In genomic region chrX:81070210-81070803, GRCm38 (mm10) we compare ENCODE assay signal across 8 mouse cellular contexts. TPM values are rescaled to one million over a fixed set of nuclear protein-coding genes. Genes with fewer than 3 reads are reported as not detected.
DNase-seq lines count a peak whose midpoint lies in the region; ATAC-seq and TF ChIP-seq lines count a peak whose summit lies in the region.

Tmem47 (plus strand) TSS chrX:81070698.

- TF ChIP-seq CTCF in heart, postnatal 0 days (IDR thresholded peaks at IDR 0.05; ENCODE audit: low read depth), result no peak
- no peak for TF ChIP-seq CTCF in olfactory bulb, adult 2 months (IDR thresholded peaks at IDR 0.05; ENCODE audit: insufficient read depth, low read depth, low read length)

- DNase-seq in ES-CJ7 (ENCODE audit: low read depth, low spot score), result peak; percentile 70
- peak; percentile 35 for DNase-seq in cerebellum, adult 11 months
- peak; percentile 63 for DNase-seq in heart, postnatal 0 days (ENCODE audit: low spot score)
- peak; percentile 31 to 70 for DNase-seq in kidney, postnatal 36 days

- WGBS in forebrain, embryonic 15.5 days, result 5% methylated on average over 39 of the region's 39 CpGs
- WGBS in heart, postnatal 0 days, result 5% methylated on average over 34 of the region's 39 CpGs
- WGBS in liver, embryonic 16.5 days (ENCODE audit: insufficient replicate concordance), result 2% methylated on average over 23 of the region's 39 CpGs
- 9% methylated on average over 27 of the region's 39 CpGs for WGBS in olfactory bulb, adult 2 months

- H3K9me3 ChIP-seq in forebrain, embryonic 15.5 days, result no peaks in the 10 kb centered on the region
- no peaks in the 10 kb centered on the region for H3K9me3 ChIP-seq in heart, postnatal 0 days (replicated peaks; ENCODE audit: control insufficient read depth, low read length)
- H3K9me3 ChIP-seq in liver, embryonic 16.5 days (replicated peaks; ENCODE audit: control insufficient read depth, low read length), result no peaks in the 10 kb centered on the region

- TF ChIP-seq POLR2A in olfactory bulb, adult 2 months (IDR thresholded peaks at IDR 0.05; ENCODE audit: insufficient read depth, low read depth, low read length), result no peak

- peak within 1 kb of the TSS; percentile 55 for H3K4me2 ChIP-seq in forebrain, embryonic 15.5 days (replicated peaks)
- peak within 1 kb of the TSS; percentile 75 for H3K4me2 ChIP-seq in heart, postnatal 0 days (ENCODE audit: low read depth, low read length)
- peak within 1 kb of the TSS; percentile 49 for H3K4me2 ChIP-seq in liver, embryonic 16.5 days (ENCODE audit: low read depth, low read length)

- no peaks in the 10 kb centered on the region for H3K36me3 ChIP-seq in forebrain, embryonic 15.5 days
- H3K36me3 ChIP-seq in heart, postnatal 0 days (replicated peaks; ENCODE audit: control insufficient read depth, insufficient read depth, low read length), result no peaks in the 10 kb centered on the region
- H3K36me3 ChIP-seq in liver, embryonic 16.5 days (ENCODE audit: control insufficient read depth, insufficient read depth), result no peaks in the 10 kb centered on the region

- no peaks in the 10 kb centered on the region for H3K27me3 ChIP-seq in forebrain, embryonic 15.5 days
- H3K27me3 ChIP-seq in heart, postnatal 0 days (ENCODE audit: control insufficient read depth, insufficient read depth, low read length), result no peaks in the 10 kb centered on the region
- peaks cover 10% of the 10 kb centered on the region; the same call in 1 of the 2 replicates for H3K27me3 ChIP-seq in liver, embryonic 16.5 days (ENCODE audit: control insufficient read depth, insufficient read depth, low read depth, low read length)

- H3K4me3 ChIP-seq in forebrain, embryonic 15.5 days, result peak within 1 kb of the TSS; percentile 72
- peak within 1 kb of the TSS; percentile 69 for H3K4me3 ChIP-seq in heart, postnatal 0 days (ENCODE audit: low read depth, low read length)
- H3K4me3 ChIP-seq in liver, embryonic 16.5 days (ENCODE audit: low read depth, low read length), result peak within 1 kb of the TSS; percentile 44
- H3K4me3 ChIP-seq in olfactory bulb, adult 2 months (ENCODE audit: insufficient read depth, low read depth, low read length), result peak within 1 kb of the TSS; percentile 81

- peak; percentile 96 for ATAC-seq in forebrain, embryonic 15.5 days (replicated peaks)
- peak; percentile 92 for ATAC-seq in heart, postnatal 0 days (ENCODE audit: insufficient read depth, low read depth)
- ATAC-seq in liver, embryonic 16.5 days (ENCODE audit: low read depth), result peak; percentile 39
- ATAC-seq in activated CD4-positive, CD25-positive, alpha-beta regulatory T cell, adult 4 months, result no peak

- peak within 1 kb of the TSS; percentile 78 for H3K27ac ChIP-seq in forebrain, embryonic 15.5 days (replicated peaks)
- peak within 1 kb of the TSS; percentile 92 for H3K27ac ChIP-seq in heart, postnatal 0 days (ENCODE audit: low read depth)
- H3K27ac ChIP-seq in liver, embryonic 16.5 days (ENCODE audit: low read length), result no peak within 1 kb of the TSS
- H3K27ac ChIP-seq in olfactory bulb, adult 2 months (ENCODE audit: insufficient read depth, low read depth, low read length), result peak within 1 kb of the TSS; percentile 70

- no peak for TF ChIP-seq EP300 in heart, postnatal 0 days (IDR thresholded peaks at IDR 0.05; ENCODE audit: low read depth)

- 0 out of 2 replicates have a peak, but pooled peaks cover 7% of the 10 kb centered on the region for H3K4me1 ChIP-seq in forebrain, embryonic 15.5 days
- H3K4me1 ChIP-seq in heart, postnatal 0 days (ENCODE audit: control insufficient read depth, insufficient read depth), result no peaks in the 10 kb centered on the region
- no peaks in the 10 kb centered on the region for H3K4me1 ChIP-seq in liver, embryonic 16.5 days (ENCODE audit: control insufficient read depth, low read depth, low read length)
- H3K4me1 ChIP-seq in olfactory bulb, adult 2 months (ENCODE audit: control insufficient read depth, insufficient read depth, low read length), result no peaks in the 10 kb centered on the region

- H3K9ac ChIP-seq in forebrain, embryonic 15.5 days (replicated peaks), result peak within 1 kb of the TSS; percentile 68
- peak within 1 kb of the TSS; percentile 71 for H3K9ac ChIP-seq in heart, postnatal 0 days (replicated peaks; ENCODE audit: low read depth, low read length)
- H3K9ac ChIP-seq in liver, embryonic 16.5 days (ENCODE audit: low read depth, low read length), result no peak within 1 kb of the TSS

RNA-seq across cellular contexts. Expression of gene Tmem47, which starts in this region (rescaled TPM):
- polyA plus RNA-seq in forebrain, embryonic 15.5 days (2015; fragmentation: Nextera tagmentation; extraction: Ambion mirVana), result 15.5 and 16.3 TPM in 2 replicates
- 46.5 and 60.9 TPM in 2 replicates for total RNA-seq in heart, postnatal 0 days (2014; rRNA removed; ENCODE audit: low replicate concordance)
- polyA plus RNA-seq in heart, postnatal 0 days (2015; fragmentation: Nextera tagmentation; extraction: Ambion mirVana), result 12.4 and 12.6 TPM in 2 replicates
- polyA plus RNA-seq in liver, embryonic 16.5 days (2015; fragmentation: Nextera tagmentation; extraction: Ambion mirVana), result 1.5 and 2.0 TPM in 2 replicates
- not detected in 2 replicates for polyA plus RNA-seq in olfactory bulb, adult 2 months (2012; ENCODE audit: insufficient read depth, insufficient read length, low replicate concordance, missing spikeins)
- not detected for polyA plus RNA-seq in activated CD4-positive, CD25-positive, alpha-beta regulatory T cell, adult 4 months (2017; shearing (Covaris generic))
